Mouse (Mus musculus) right cerebral cortex, postnatal 14 days (tissue): Measurements from ENCODE around the gene P2rx3.
A peak's percentile ranks its signal among the peaks of the same experiment; 100 is the strongest.

ENCODE experiments used
- DNase-seq: peaks from one replicate; pipeline ENCODE4 v3.0.0; 2022

P2rx3 gene

GRCm38 (mm10) chr2:84975580-84975979 is 61.7 kb downstream of the P2rx3 start:
- DNase-seq: no peak

GRCm38 (mm10) chr2:84967318-84967991 is 69.8 kb downstream of the P2rx3 start:
- no peak for DNase-seq

GRCm38 (mm10) chr2:84964111-84964801 is 73.0 kb downstream of the P2rx3 start:
- DNase-seq: no peak

- DNase-seq: no peak
Measured at GRCm38 (mm10) chr2:84962906-84963507, 74.3 kb downstream of the P2rx3 start.

GRCm38 (mm10) chr2:84961901-84962300 is 75.4 kb downstream of the P2rx3 start:
- DNase-seq: no peak

DNA sequence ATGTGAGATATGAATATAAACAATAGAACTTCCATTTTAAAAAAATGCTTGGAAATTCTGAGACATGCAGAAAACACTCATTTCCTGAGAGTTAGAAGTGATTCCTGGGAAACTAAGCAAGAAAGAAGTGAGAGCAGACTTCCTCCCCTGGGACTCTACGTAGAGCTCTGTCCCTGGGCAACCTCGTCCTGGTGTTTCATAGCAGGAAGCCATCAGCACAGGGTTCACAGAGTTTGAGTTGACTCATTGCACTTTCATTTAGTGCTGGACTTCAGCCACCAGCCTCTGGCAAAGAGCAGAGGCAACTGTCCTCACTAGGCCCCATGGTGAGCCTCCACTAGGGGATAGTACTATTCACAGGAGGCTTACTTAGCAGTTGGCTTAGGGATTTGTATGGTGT is 76.0 kb downstream of the P2rx3 start:
- no peak for DNase-seq

DNA sequence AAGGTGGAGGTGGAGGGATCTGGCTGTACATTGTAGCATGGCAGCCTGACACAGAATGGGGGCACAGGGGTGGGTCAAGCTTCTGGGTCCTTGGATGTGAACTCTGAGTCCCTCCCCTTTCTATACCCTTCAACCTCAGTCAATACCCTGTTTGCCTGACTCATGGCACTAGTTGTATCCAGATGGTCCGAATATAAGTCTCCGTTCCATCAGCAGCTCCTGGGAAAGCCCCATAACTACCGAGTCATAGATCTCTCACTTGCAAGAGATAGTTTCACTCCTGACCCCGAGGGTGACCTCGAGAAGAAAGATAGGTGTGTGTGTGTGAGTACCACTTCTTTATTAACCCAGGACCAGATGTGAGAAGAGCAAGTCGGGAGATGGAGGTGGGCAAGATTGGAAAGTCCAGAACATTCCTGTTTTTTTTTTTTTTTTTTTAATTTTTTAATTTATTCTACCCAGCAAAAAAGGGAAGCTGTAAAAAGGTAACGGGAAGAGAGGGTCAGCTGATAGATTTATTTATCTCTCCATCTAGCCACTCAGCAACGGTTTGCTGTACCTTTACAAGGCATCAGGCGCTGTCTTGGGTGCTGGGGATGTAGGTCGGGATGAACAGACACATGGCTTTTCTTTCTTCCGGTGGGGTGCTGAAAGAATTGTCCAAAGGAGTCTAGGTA is 78.5 kb downstream of the P2rx3 start:
- no peak for DNase-seq

DNA sequence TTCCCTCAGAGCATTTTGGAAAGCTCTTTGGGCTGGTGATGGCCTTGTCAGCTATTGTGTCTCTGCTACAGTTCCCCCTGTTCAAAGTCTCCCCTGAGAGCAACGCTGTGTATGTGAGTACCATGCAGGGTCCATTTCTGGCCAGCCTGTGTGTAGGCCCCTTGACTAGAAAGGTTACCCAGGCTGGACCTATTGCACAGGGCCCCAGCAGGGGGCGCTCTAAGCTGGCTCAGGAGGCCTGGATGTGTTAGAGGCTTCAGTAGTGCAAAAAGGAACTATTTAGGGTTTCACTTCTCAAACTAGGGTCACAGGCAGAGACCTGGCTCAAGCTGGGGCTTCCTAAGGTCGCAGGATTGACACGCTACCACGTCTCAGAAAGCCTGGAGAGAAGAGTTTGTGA is 81.0 kb downstream of the P2rx3 start:
- DNase-seq: peak; percentile 30

- DNase-seq: no peak
Measured at GRCm38 (mm10) chr2:84955435-84955834, 81.8 kb downstream of the P2rx3 start.

DNA sequence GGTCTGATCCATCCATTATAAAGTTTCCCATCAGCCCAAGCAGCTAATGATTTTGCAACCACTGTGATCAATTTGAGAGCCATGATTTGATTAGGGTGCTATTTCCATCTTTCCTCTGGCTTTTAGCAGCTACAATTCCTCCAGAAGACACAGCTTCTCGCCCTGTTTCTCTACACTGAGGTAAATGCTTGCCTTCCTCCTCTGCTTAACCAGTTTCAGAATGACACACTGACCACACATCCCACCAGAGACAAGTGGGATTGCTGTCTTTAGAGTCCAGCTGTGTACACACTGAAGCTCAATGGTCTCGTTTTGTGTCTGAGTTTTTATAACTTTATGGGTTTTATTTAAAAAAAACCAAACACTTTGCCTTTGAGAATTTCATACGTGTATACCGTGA is 84.6 kb downstream of the P2rx3 start:
- no peak for DNase-seq

DNA sequence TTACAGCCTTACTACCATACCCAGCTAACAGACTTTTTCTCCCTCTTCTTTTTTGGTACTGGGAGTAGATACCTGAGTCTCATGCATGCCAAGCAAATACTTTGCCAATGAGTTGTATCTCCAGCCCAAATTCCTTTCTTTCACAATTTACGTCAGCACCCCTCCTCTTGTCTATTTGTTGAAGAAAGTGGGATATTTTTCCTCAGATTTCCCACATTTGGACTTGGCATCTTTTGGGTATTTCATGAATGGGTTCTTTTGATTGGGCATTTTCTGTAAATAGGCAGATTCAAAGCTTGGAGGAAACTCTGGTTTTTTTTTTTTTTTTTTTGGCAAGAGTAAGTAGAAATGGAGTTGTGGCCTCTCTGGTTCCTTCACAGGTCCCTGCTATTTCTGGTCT is 85.0 kb downstream of the P2rx3 start:
- no peak for DNase-seq

GRCm38 (mm10) chr2:84951027-84951426 is 86.2 kb downstream of the P2rx3 start:
- DNase-seq: no peak

- DNase-seq: no peak
Measured at GRCm38 (mm10) chr2:84948721-84949120, 88.5 kb downstream of the P2rx3 start.
